Mouse (Mus musculus) erythroblast, embryonic 14.5 days (primary cell): Measurements from ENCODE around the gene Epc2.

ENCODE experiments used
- GATA1 ChIP-seq: IDR thresholded peaks from 2 replicates; pipeline ENCODE4 v1.6.1; 2012; ENCODE audit warnings: low read length, inconsistent platforms, mixed read lengths
- TAL1 ChIP-seq: IDR thresholded peaks from 3 replicates; pipeline ENCODE4 v1.6.1; 2012; ENCODE audit warnings: low read length, inconsistent platforms, mixed read lengths

DNA sequence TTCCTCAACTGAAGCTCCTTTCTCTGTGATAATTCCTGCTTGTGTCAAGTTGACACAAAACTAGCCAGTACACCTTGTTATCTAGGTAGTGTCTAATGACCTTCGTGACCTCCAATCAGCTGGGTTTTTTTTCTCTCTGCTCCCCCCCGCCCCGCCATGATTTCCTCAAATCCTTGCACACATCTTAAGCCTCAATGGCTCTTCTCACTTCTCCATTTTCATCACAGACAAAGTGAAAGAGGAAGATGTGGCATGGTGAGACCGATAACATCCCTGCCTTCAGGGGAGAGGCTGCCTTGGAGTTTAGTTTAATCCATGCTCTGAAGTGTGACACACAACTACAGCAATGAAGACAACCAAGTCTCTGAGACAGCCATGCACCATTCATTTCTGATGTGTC, 26.5 kb upstream of the Epc2 start:
- TF ChIP-seq GATA1 (no peak), TAL1 (no peak)
